Mouse (Mus musculus) C2C12 (cell line): ENCODE measurements around the gene Prkce. TPM values are rescaled to one million over a fixed set of nuclear protein-coding genes. Genes with fewer than 3 reads are reported as not detected.

ENCODE experiments used
- H3K27me3 ChIP-seq: one replicate; pipeline ENCODE4 v1.6.1; 2011; ENCODE audit not compliant: control insufficient read depth, insufficient read depth, insufficient read length
- H3K36me3 ChIP-seq: one replicate; pipeline ENCODE4 v1.6.1; 2011; ENCODE audit not compliant: control insufficient read depth, insufficient read depth
- H3K4me3 ChIP-seq: one replicate; pipeline ENCODE4 v1.5.1; 2011; ENCODE audit warnings: mild to moderate bottlenecking, control low read depth; ENCODE audit not compliant: poor library complexity, insufficient read depth, severe bottlenecking
- H3K79me2 ChIP-seq: one replicate; pipeline ENCODE4 v1.6.1; 2011; ENCODE audit not compliant: control insufficient read depth, insufficient read depth
- H3K79me3 ChIP-seq: one replicate; pipeline ENCODE4 v1.6.1; 2011; ENCODE audit warnings: low read depth, control low read depth
- H3ac ChIP-seq: one replicate; pipeline ENCODE3; 2011; ENCODE audit warnings: low read depth; ENCODE audit not compliant: control insufficient read depth, insufficient read length
- CEBPB ChIP-seq: IDR thresholded peaks from one replicate; pipeline ENCODE4 v1.6.1; 2011; ENCODE audit warnings: low read depth, mild to moderate bottlenecking, control low read depth, moderate library complexity
- CTCF ChIP-seq: IDR thresholded peaks from one replicate; pipeline ENCODE4 v1.5.1; 2011; ENCODE audit not compliant: control insufficient read depth, insufficient read depth, insufficient read length
- FOSL1 ChIP-seq: IDR thresholded peaks from one replicate; pipeline ENCODE4 v1.8.0; 2011; ENCODE audit warnings: mild to moderate bottlenecking, low read length; ENCODE audit not compliant: poor library complexity, insufficient read depth, severe bottlenecking
- MAX ChIP-seq: IDR thresholded peaks from one replicate; pipeline ENCODE4 v1.6.1; 2011; ENCODE audit warnings: mild to moderate bottlenecking, control low read depth
- MYOD1 ChIP-seq: IDR thresholded peaks from one replicate; pipeline ENCODE4 v1.6.1; 2011; ENCODE audit warnings: low read depth; ENCODE audit not compliant: control insufficient read depth, insufficient read length
- MYOG ChIP-seq: IDR thresholded peaks from one replicate; pipeline ENCODE4 v1.6.1; 2011; ENCODE audit not compliant: control insufficient read depth, insufficient read length; ENCODE audit errors: extremely low read depth
- USF1 ChIP-seq: IDR thresholded peaks from one replicate; pipeline ENCODE4 v1.6.1; 2011; ENCODE audit warnings: low read depth, mild to moderate bottlenecking, control low read depth, moderate library complexity
- polyA plus RNA-seq: library from polyadenylated mRNA; unstranded; fragments of >200 nt; fragmentation: generic; extraction: Trizol; gene quantifications from one replicate; pipeline ENCODE4 v1.2.1, GENCODE M21; 2012; ENCODE audit warnings: missing spikeins

Prkce gene
- polyA plus RNA-seq, 1 experiment, result 1.4 TPM

DNA sequence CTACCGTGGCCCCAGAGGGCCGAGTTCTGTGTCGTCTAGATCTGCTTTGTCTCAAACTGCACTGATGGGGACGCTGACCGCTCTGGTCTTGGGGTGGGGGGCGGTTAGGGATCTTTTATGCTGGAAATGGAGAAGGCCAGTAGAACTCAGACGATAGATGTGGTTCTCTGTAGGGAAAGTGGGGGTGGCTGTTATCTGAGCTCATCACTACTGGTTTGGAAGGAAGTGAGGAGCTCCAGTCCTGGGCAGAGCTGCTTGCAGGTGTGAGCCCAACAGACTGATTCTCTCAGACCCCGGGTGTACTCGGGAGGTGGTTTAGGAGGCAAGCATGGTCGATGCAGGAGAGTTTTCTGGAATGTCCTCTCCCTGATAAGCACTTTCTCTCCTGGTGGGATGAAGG, 157.7 kb downstream of the Prkce start:
- Histone ChIP-seq H3K79me3 (no peaks in the 10 kb centered on the region), H3K36me3 (no peaks in the 10 kb centered on the region), H3K79me2 (no peaks in the 10 kb centered on the region), H3K4me3 (no peak overlapping the region), H3K27me3 (no peaks in the 10 kb centered on the region), H3ac (no peak overlapping the region)
- no peak for TF ChIP-seq CEBPB
- TF ChIP-seq MAX, result no peak
- no peak for TF ChIP-seq MYOD1
- TF ChIP-seq USF1, result no peak
- TF ChIP-seq CTCF, result no peak
- TF ChIP-seq MYOG, result no peak
- no peak for TF ChIP-seq FOSL1

GRCm38 (mm10) chr17:86327958-86328357, 160.4 kb downstream of the Prkce start:
- Histone ChIP-seq H3K4me3 (no peak overlapping the region), H3K79me3 (no peaks in the 10 kb centered on the region), H3ac (no peak overlapping the region), H3K79me2 (no peaks in the 10 kb centered on the region), H3K36me3 (no peaks in the 10 kb centered on the region), H3K27me3 (no peaks in the 10 kb centered on the region)
- TF ChIP-seq CEBPB (no peak), FOSL1 (no peak), USF1 (no peak), MYOG (no peak), MAX (no peak), CTCF (no peak), MYOD1 (no peak)

DNA sequence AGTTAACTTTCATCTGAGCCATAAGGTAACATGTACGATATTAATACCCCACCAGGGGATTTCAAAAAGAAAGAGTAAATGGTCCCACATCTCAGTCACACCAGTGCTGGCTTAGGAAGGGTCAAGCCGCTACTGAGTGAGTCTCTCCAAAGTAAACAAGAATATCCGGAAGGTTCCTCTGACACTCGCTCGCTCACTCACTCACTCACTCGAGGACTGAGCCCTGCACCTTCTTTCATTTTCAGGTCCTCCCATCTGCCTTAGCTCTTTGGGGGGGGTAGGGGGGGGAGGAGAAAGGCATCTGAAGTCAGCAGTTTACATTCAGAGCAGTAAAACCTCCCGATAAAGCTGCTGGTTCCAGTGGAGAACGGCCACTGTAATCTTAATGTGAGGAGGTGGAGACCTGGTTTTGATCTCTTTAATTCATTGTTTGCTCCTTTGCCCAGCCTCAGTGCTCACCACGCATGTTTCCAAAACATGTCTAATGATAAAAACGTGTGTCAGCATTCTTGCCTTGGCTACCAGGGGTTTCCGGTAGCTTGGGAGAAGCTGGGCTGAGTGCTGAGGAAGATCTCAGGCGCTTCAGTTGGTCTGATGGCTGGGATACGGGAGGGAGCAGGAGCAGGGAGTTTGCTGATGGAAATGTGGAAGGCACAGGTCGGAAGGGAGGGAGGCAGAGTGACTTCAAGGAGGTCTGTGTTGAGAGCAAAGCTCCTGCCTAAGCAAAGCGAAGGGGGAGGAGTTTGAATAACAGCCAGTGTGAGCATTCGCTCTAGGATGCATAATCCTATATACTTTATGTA, 161.9 kb downstream of the Prkce start:
- no peaks in the 10 kb centered on the region for H3K79me3 ChIP-seq
- no peak for TF ChIP-seq USF1
- no peak for TF ChIP-seq MYOG
- TF ChIP-seq CTCF, result no peak
- no peak for TF ChIP-seq CEBPB
- no peak for TF ChIP-seq FOSL1
- no peak for TF ChIP-seq MAX
- H3K79me2 ChIP-seq, result no peaks in the 10 kb centered on the region
- H3K27me3 ChIP-seq, result no peaks in the 10 kb centered on the region
- no peak overlapping the region for H3ac ChIP-seq
- no peak overlapping the region for H3K4me3 ChIP-seq
- H3K36me3 ChIP-seq, result no peaks in the 10 kb centered on the region

- H3K79me3 ChIP-seq, result no peaks in the 10 kb centered on the region
- H3K4me3 ChIP-seq, result no peak overlapping the region
- H3K27me3 ChIP-seq, result no peaks in the 10 kb centered on the region
- H3K36me3 ChIP-seq, result no peaks in the 10 kb centered on the region
- TF ChIP-seq MYOD1, result no peak
- no peak for TF ChIP-seq FOSL1
- TF ChIP-seq CTCF, result no peak
- no peak for TF ChIP-seq CEBPB
- no peak for TF ChIP-seq USF1
- TF ChIP-seq MYOG, result no peak
- no peaks in the 10 kb centered on the region for H3K79me2 ChIP-seq
- no peak overlapping the region for H3ac ChIP-seq
Measured at GRCm38 (mm10) chr17:86330076-86330955, 162.7 kb downstream of the Prkce start.

DNA sequence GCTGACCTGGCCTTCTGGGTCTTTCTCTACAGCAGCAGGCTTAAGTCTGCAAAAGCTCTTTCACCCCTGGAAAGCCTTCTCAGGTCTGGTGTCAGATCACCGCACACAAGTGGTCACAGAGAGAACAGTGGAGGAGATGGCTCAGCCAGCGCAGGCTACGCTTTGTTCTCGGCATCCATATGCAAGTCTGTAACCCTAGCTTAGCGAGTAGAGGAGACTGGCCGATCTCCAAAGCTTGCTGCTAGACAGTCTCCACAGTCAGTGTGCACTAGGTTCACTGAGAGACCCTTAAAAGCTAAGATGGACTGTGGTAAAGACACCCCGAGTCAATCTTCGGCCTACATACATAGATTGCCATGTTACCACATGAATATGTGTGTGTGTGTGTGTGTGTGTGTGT, 164.2 kb downstream of the Prkce start:
- TF ChIP-seq USF1 (no peak), MYOG (no peak), FOSL1 (no peak), CTCF (no peak), MYOD1 (no peak), MAX (no peak), CEBPB (no peak)
- no peaks in the 10 kb centered on the region for H3K36me3 ChIP-seq
- no peaks in the 10 kb centered on the region for H3K27me3 ChIP-seq
- H3K79me2 ChIP-seq, result no peaks in the 10 kb centered on the region
- no peak overlapping the region for H3K4me3 ChIP-seq
- no peak overlapping the region for H3ac ChIP-seq
- H3K79me3 ChIP-seq, result no peaks in the 10 kb centered on the region
